Mouse (Mus musculus): ENCODE results near the gene Adamts14. TPM values are rescaled to one million over a fixed set of nuclear protein-coding genes. Genes with fewer than 3 reads are reported as not detected.

The Adamts14 gene
- 0.40 and 0.42 TPM in 2 replicates for polyA plus RNA-seq (2016; fragmentation: Nextera tagmentation; extraction: Ambion mirVana)

DNA sequence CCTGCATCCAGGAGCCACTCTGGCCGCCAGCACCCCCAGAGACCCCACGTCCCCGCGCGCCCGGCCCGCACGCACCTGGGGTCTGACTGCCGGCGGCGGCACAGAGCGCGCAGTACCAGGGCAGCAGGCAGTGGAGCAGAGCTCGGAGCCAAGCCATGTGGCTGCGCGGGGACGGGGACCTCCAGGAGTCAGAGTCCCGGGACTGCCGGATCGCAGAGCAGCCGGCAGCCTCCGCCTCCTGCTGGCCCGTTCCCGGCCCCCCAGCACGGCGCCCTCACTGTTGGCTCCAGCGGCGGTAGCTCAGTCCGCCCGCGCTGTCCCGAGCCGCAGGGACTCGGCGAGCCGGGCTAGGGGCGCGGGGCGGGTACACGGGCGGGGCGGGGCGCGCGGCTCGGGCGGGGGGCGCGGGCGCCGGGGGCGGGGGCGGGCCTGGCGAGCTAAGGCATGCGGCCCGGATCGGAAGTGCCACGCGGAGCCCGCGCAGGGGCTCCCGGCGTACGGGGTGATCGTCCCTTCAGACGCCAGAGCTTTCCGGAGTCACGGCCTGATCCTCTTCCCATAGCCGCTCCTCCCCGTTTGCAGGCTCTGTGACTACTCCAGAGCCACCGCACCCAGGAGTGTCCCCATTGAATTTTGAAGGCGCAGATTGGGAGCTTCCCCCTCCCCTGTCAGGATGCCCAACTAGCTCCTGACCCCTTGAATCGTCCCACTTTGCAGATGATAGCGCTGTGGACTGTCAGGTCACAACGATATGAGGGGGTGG, at the start of gene Adamts14:
Adamts14 (minus strand) TSS at position 358 of the 763 bp plus-strand sequence.
- WGBS = under 1% methylated on average over 67 of the region's 75 CpGs
- Histone ChIP-seq H3K27ac (replicated peaks) (peak within 1 kb of the TSS; percentile 85), H3K9me3 (no peaks in the 10 kb centered on the region), H3K4me3 (peak within 1 kb of the TSS; percentile 71), H3K4me1 (peaks cover 58% of the 10 kb centered on the region), H3K27me3 (replicated peaks; ENCODE audit: low read depth, poor library complexity, severe bottlenecking) (peaks cover 48% of the 10 kb centered on the region), H3K36me3 (replicated peaks) (no peaks in the 10 kb centered on the region)
- DNase-seq (ENCODE audit: low spot score) = peak; percentile 73

DNA sequence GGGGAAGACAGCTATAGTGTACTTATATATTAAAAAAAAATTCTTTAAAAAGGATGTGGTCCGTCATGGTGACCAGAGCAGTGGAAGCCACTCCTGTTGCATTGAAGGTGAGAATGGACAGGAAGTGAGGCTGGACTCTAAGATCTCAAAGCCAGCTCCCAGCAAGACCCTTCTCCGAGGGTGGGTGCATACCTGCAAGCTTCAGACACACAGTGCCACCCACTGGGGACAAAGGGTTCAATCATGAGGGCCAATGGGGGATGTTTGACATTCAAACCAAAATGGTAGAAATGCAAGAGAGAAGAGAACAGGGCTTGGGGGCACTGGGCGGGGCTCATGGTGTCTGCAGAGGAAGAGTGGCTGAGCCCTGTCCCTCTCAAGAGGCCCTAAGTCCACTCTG, 45.3 kb upstream of the Adamts14 start:
- H3K36me3 ChIP-seq (replicated peaks) = peaks cover 47% of the 10 kb centered on the region
- H3K27ac ChIP-seq (replicated peaks) = no peak overlapping the region
- peaks cover 20% of the 10 kb centered on the region for H3K4me1 ChIP-seq
- 87% methylated on average over 3 of the region's 3 CpGs for WGBS
- DNase-seq (ENCODE audit: low spot score) = no peak
- no peak overlapping the region for H3K4me3 ChIP-seq
- no peaks in the 10 kb centered on the region for H3K9me3 ChIP-seq
- H3K27me3 ChIP-seq (replicated peaks; ENCODE audit: low read depth, poor library complexity, severe bottlenecking) = no peaks in the 10 kb centered on the region

DNA sequence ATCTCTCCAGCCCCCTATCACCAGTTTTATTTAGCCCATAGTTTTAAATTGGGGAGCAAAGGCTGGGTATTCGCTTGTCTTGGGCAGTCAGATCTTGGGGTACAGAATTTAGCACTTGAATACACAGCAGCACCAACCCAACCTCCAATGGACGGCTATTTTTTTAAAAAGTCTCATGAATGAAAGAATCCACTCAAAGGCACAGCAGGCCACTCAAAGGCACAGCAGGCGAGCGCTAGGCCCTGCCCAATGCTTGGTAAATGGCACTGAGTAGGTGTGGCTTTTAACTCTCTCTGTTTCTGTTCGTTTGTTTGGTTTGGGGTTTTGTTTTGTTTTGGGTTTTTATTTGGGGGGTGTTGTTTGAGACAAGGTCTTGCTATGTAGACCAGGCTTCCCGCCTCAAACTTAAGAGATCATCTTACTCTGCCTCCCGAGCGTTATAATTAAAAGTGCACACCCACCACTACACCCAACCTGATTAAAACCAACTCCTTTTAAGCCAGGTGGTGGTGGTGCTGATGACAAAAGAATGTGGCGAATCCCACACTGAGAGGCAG, 42.2 kb upstream of the Adamts14 start:
- no peak overlapping the region for H3K27ac ChIP-seq (replicated peaks)
- H3K36me3 ChIP-seq (replicated peaks) = peaks cover 18% of the 10 kb centered on the region
- H3K4me1 ChIP-seq = peaks cover 31% of the 10 kb centered on the region
- H3K9me3 ChIP-seq = no peaks in the 10 kb centered on the region
- no peak for DNase-seq (ENCODE audit: low spot score)
- WGBS = 25% methylated on average over 9 of the region's 9 CpGs
- no peaks in the 10 kb centered on the region for H3K27me3 ChIP-seq (replicated peaks; ENCODE audit: low read depth, poor library complexity, severe bottlenecking)
- no peak overlapping the region for H3K4me3 ChIP-seq

DNA sequence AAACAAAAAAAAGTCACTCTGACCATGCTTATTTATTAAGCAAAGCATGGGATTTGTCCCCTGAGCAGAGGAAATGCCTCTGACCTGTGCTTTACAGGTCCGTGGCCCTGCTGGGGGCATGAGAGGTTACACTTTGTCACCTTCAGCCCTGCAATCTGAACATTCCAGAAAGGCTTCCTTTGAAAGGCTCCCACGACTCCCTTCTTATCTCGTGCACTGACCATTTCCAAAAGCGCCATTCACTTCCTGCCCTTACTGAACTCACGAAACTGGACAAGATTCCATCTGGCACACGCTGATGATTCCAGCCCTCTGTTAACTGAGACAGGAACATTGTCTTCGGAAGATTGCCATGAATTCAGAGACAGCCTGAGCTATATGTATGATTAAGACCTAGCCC, 40.5 kb upstream of the Adamts14 start:
- Histone ChIP-seq H3K9me3 (no peaks in the 10 kb centered on the region), H3K4me1 (peaks cover 40% of the 10 kb centered on the region), H3K36me3 (replicated peaks) (0 out of 2 replicates have a peak, but pooled peaks cover 5% of the 10 kb centered on the region), H3K4me3 (no peak overlapping the region), H3K27ac (replicated peaks) (no peak overlapping the region), H3K27me3 (replicated peaks; ENCODE audit: low read depth, poor library complexity, severe bottlenecking) (no peaks in the 10 kb centered on the region)
- WGBS = 54% methylated on average over 7 of the region's 7 CpGs
- no peak for DNase-seq (ENCODE audit: low spot score)

DNA sequence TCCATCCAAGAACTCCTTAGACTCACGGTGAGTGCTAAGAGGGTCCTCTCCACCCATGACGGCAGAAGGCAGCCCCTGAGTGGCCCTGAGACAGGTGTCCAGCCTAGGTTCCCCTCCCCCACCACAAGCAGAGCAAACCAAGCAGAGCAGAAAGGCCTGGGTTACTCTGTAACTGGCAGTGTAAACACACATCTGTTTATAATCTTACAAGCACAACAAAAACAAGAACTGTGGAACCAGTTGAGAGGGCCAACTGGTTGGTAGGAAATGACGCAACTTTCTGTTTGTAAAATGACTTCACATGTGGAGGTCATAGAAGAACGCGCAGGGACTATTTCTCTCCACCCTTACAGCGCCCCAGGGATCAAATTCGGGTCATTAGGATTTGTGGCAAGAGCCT, 39.5 kb upstream of the Adamts14 start:
- Histone ChIP-seq H3K27me3 (replicated peaks; ENCODE audit: low read depth, poor library complexity, severe bottlenecking) (no peaks in the 10 kb centered on the region), H3K4me1 (peaks cover 44% of the 10 kb centered on the region), H3K36me3 (replicated peaks) (no peaks in the 10 kb centered on the region), H3K4me3 (no peak overlapping the region), H3K27ac (replicated peaks) (peak overlapping the region; percentile 30; the same call in 1 of the 2 replicates), H3K9me3 (no peaks in the 10 kb centered on the region)
- DNase-seq (ENCODE audit: low spot score) = no peak
- WGBS = 43% methylated on average over 7 of the region's 7 CpGs

DNA sequence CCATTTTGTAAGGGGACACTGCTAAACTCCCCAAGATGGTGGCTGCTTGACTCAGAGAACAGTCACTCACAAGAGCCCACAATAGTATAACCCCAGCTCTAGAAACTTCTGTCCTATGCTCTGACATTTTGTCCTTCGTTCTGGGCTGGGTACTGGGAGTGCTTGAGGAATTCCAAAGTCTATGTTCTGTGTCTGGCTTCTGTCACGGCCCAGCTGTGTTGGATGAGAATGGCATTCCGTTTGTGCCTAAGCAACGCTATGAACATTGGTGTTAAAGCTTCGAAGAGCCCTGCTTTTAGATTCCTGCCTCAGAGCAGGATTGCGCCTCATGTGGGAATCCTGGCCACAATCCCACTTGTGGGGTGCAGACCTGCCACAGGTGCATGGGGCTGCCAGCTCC, 38.9 kb upstream of the Adamts14 start:
- 83% methylated on average over 6 of the region's 6 CpGs for WGBS
- Histone ChIP-seq H3K36me3 (replicated peaks) (no peaks in the 10 kb centered on the region), H3K27ac (replicated peaks) (peak overlapping the region; percentile 30; the same call in 1 of the 2 replicates), H3K4me1 (peaks cover 44% of the 10 kb centered on the region), H3K27me3 (replicated peaks; ENCODE audit: low read depth, poor library complexity, severe bottlenecking) (no peaks in the 10 kb centered on the region), H3K9me3 (no peaks in the 10 kb centered on the region), H3K4me3 (no peak overlapping the region)
- DNase-seq (ENCODE audit: low spot score) = no peak

DNA sequence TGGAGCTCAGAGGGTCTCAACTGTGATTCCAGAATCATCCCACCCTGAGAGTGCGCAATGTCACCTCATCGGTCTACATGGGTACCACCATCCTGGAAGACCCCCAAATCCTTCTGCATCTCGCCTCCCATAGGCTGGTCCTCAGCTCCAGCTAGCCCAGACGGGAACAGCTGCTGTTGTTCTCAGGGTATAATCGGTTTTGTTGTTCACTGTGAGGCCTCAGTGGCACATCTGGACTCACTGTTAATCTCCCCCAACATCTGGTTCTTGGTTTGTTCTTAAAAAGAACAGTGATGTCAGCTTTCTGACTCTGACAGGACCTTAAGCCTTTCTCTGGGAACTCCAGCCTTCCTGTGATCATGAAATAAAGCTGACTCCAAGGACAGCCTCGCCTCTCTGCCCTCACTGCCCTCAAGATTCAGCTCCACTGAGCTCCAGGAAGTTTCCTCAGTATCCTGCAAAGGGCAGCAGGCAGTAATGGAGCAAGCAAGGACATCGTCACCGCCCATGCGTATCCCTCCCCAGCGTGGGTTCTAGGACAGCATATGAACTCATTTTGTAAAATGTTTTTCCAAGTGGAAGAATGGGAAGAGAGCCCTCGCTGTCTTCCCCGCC, 35.6 kb upstream of the Adamts14 start:
- Histone ChIP-seq H3K4me3 (no peak overlapping the region), H3K27me3 (replicated peaks; ENCODE audit: low read depth, poor library complexity, severe bottlenecking) (no peaks in the 10 kb centered on the region), H3K4me1 (peaks cover 24% of the 10 kb centered on the region), H3K27ac (replicated peaks) (peak overlapping the region; percentile 44), H3K36me3 (replicated peaks) (no peaks in the 10 kb centered on the region), H3K9me3 (no peaks in the 10 kb centered on the region)
- WGBS = 56% methylated on average over 12 of the region's 12 CpGs
- DNase-seq (ENCODE audit: low spot score) = no peak

DNA sequence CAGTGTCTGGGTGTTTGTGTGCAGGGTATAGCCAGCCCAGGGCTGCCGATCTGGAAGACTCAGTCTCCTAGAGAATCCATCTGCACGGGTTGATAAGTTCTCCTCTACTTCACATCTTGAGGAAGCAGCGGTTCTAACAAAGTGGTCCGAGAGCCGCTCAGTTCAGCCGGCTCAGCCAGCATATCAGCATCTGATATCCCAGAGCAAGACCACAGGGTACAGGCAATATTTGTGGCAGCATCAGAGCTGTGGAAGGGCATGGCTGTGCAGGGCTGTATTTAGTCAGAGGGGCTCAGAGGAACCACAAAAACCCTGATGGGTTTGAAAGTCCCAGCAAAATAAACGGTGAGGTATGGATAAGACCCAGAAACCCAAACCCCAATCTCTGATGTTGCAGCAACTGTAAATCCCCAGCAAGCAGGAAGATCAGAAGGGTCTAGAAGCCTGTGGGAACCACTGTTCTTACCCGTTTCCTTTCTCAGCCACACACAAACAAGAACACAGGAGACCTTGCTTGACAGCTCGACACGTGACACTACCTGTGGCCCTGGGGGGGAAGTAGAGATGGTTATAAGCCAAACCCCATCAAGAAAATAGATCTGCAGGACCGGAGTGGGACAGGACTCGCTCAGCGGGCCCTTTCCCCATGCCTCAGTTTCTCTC, 32.8 kb upstream of the Adamts14 start:
- Histone ChIP-seq H3K27ac (replicated peaks) (no peak overlapping the region), H3K36me3 (replicated peaks) (no peaks in the 10 kb centered on the region), H3K9me3 (no peaks in the 10 kb centered on the region), H3K4me3 (no peak overlapping the region), H3K27me3 (replicated peaks; ENCODE audit: low read depth, poor library complexity, severe bottlenecking) (no peaks in the 10 kb centered on the region), H3K4me1 (peaks cover 13% of the 10 kb centered on the region)
- 87% methylated on average over 13 of the region's 13 CpGs for WGBS
- DNase-seq (ENCODE audit: low spot score) = no peak

DNA sequence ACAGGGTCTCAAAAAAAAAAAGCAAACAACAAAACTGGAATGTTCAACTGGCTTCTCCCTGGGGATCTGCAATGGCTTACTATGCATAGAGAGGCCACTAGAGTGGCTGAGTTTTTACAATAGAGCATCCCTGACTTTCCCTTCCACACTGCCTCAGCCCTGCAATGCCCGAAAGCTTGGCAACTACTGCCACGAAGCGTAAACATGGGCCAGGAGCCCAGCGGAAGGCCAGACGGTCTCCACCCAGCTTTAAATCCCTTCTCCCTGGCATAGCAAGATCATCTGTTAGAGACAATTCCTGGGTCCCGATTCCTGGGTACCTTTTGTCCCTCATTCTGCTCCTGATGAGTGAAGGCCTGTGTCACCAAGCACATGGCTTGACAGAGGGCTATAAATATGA, 30.8 kb upstream of the Adamts14 start:
- WGBS = 85% methylated on average over 6 of the region's 6 CpGs
- Histone ChIP-seq H3K27ac (replicated peaks) (no peak overlapping the region), H3K4me1 (peaks cover 7% of the 10 kb centered on the region), H3K27me3 (replicated peaks; ENCODE audit: low read depth, poor library complexity, severe bottlenecking) (no peaks in the 10 kb centered on the region), H3K9me3 (no peaks in the 10 kb centered on the region), H3K36me3 (replicated peaks) (no peaks in the 10 kb centered on the region), H3K4me3 (no peak overlapping the region)
- DNase-seq (ENCODE audit: low spot score) = no peak

DNA sequence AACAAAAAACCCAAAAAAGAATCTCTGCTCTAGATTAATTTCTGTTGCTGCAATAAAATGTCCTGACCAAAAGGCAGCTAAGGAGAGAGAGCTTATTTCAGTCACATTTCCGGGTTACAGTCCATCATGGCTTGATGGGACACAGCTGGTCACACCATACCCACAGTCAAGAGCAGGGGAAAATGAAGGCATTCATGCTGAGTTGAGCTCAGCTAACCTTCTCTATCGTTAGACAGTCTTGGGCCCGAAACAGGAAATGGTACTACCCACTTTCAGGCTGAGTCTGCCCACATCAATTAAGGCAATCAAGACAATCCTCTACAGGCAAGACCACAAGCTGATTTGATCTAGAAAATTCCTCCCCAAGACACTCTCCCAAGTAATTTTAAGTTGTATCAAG, 27.8 kb upstream of the Adamts14 start:
- no peaks in the 10 kb centered on the region for H3K27me3 ChIP-seq (replicated peaks; ENCODE audit: low read depth, poor library complexity, severe bottlenecking)
- H3K9me3 ChIP-seq = no peaks in the 10 kb centered on the region
- no peaks in the 10 kb centered on the region for H3K36me3 ChIP-seq (replicated peaks)
- H3K27ac ChIP-seq (replicated peaks) = no peak overlapping the region
- no peaks in the 10 kb centered on the region for H3K4me1 ChIP-seq
- DNase-seq (ENCODE audit: low spot score) = no peak
- 74% methylated on average over 3 of the region's 3 CpGs for WGBS
- H3K4me3 ChIP-seq = no peak overlapping the region

DNA sequence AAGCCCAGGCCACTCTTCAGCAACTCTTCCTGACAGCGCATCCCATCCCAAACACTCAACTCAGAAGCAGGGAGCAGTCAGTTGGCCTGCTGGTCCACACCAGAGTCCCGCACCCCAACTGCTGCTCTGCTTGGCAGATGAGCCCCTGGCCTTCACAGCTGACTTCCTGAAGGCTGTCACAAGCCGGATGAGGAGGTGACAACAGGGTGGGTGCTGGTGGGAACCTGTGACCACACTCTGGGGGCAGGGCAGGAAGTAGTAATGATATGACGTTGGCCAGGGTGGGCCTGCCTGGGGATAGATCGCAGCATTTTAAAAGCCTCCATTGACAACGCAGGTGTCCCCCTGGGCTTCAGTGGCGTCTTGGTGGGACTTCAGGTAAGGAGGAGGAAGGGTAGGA, 24.2 kb upstream of the Adamts14 start, which contains the start of gene Prf1:
Prf1 (plus strand) TSS at position 357 of the 400 bp plus-strand sequence.
- no peak for DNase-seq (ENCODE audit: low spot score)
- WGBS = 89% methylated on average over 7 of the region's 7 CpGs

DNA sequence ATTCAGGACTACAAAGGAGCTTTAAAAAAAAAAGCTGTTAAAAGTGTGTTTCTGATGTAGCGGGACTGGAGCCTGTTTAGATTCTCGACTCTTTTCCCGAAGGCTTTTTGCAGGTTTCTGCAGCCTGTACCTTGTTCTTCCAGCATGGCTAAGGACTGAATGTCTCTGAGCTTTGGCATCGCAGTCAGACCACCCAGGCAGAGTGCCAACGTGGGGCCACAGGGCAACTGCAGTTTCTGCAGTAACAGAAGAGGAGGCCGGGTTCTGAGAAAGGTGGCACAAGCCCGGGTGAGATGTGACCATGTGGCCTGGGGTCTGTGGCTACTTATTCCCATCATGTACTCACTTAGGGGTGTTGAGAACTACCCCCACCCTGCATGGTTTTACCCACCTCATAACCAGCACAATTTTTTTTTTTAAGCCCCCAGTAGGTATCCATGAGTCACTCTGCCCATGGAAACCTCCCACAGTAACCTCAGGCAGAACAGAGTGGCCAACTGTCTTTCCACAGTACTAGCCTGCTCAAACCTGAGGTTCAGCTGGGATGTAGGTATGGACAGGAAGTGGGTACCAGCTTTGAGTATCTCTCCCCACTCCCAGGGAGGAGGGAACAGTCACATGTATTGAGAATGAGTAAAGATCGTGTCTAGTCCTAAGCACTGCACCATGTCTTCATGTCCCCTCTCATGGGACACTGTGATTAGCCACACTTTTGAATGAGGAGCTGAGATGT, 23.6 kb upstream of the Adamts14 start:
- no peak for DNase-seq (ENCODE audit: low spot score)
- H3K9me3 ChIP-seq = no peaks in the 10 kb centered on the region
- WGBS = 84% methylated on average over 8 of the region's 8 CpGs
- no peaks in the 10 kb centered on the region for H3K4me1 ChIP-seq
- H3K36me3 ChIP-seq (replicated peaks) = no peaks in the 10 kb centered on the region
- H3K27ac ChIP-seq (replicated peaks) = no peak overlapping the region
- no peak overlapping the region for H3K4me3 ChIP-seq
- H3K27me3 ChIP-seq (replicated peaks; ENCODE audit: low read depth, poor library complexity, severe bottlenecking) = no peaks in the 10 kb centered on the region

More for the DNA sequence above, 24.2 kb upstream of the Adamts14 start, which contains the start of gene Prf1:
- no peaks in the 10 kb centered on the region for H3K27me3 ChIP-seq (replicated peaks; ENCODE audit: low read depth, poor library complexity, severe bottlenecking)
- H3K9me3 ChIP-seq = no peaks in the 10 kb centered on the region
- no peak within 1 kb of the TSS for H3K4me3 ChIP-seq
- H3K27ac ChIP-seq (replicated peaks) = no peak within 1 kb of the TSS
- no peaks in the 10 kb centered on the region for H3K4me1 ChIP-seq
- no peaks in the 10 kb centered on the region for H3K36me3 ChIP-seq (replicated peaks)

Data from embryonic facial prominence, embryonic 10.5 days (tissue).